Mouse (Mus musculus) spleen, adult 2 months (tissue): Measurements from ENCODE around the gene Slc39a9.

Experiments used
- CTCF ChIP-seq: fragments of 200-500 bp; IDR thresholded peaks from 2 replicates; pipeline ENCODE4 v1.5.1; 2011; ENCODE audit warnings: mild to moderate bottlenecking, inconsistent platforms; ENCODE audit not compliant: insufficient read depth, insufficient read length, insufficient replicate concordance; ENCODE audit errors: extremely low read depth
- POLR2A ChIP-seq: fragments of 200-500 bp; IDR thresholded peaks from 2 replicates; pipeline ENCODE4 v1.6.1; 2011; ENCODE audit warnings: low read depth, low read length, inconsistent platforms

DNA sequence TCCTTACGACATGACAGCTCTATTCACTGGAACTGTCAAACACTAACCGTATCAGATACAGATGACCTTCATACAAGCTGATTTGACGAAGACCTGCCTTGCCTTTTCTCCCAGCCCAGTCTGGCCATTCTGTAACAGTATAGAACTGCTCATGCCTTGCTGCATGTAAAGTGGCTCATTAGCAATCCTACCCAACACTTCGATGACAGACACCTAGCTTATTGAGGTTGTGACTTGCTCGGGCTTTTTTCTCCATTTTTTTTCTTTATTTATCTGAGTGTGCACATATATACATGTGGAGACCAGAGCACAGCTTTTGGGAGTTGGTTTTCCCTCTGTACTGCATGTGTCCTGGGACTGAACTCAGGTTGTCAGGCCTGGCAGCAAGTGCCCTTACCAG, 11.9 kb upstream of the Slc39a9 start:
- TF ChIP-seq CTCF (no peak), POLR2A (no peak)
